Mouse (Mus musculus) ES-E14 (cell line): ENCODE results near the gene Daxx. TPM values are rescaled to one million over a fixed set of nuclear protein-coding genes. Genes with fewer than 3 reads are reported as not detected.
"Not testable (repeated sequence)": the region's sequence is repeated elsewhere in the genome, so short reads cannot be mapped to it uniquely, and the experiment has no call there.

Source experiments
- DNase-seq: peaks from one replicate; pipeline ENCODE4 v3.0.0-alpha.2; 2013; ENCODE audit warnings: low read depth, low spot score
- H3K27ac ChIP-seq: 2 replicates; pipeline ENCODE4 v1.5.1; 2012; ENCODE audit warnings: low read depth, mild to moderate bottlenecking, low read length, moderate library complexity, mixed read lengths; ENCODE audit not compliant: poor library complexity, insufficient read depth, severe bottlenecking
- H3K36me3 ChIP-seq: 2 replicates; pipeline ENCODE4 v1.6.1; 2012; ENCODE audit warnings: mild to moderate bottlenecking, low read length, moderate library complexity, mixed read lengths; ENCODE audit not compliant: control insufficient read depth, poor library complexity, insufficient read depth, severe bottlenecking
- H3K4me1 ChIP-seq, 2 experiments: fragments of 150-350 bp in 1 of 2; sonication (generic) in 1 of 2; 2 replicates each; pipeline ENCODE4 v1.6.1; 2012; ENCODE audit warnings: low read length in 2 of 2, mild to moderate bottlenecking in 1 of 2, mixed read lengths in 1 of 2; ENCODE audit not compliant: control insufficient read depth in 2 of 2, insufficient read depth in 2 of 2, poor library complexity in 1 of 2
- H3K4me3 ChIP-seq, 2 experiments: fragments of 150-350 bp in 1 of 2; sonication (generic) in 1 of 2; 2 replicates each; pipeline ENCODE4 v1.5.1; 2012; ENCODE audit warnings: low read length in 2 of 2, low read depth in 1 of 2, mild to moderate bottlenecking in 1 of 2, mixed read lengths in 1 of 2; ENCODE audit not compliant: insufficient read depth in 1 of 2, poor library complexity in 1 of 2, severe bottlenecking in 1 of 2
- H3K9ac ChIP-seq: 2 replicates; pipeline ENCODE4 v1.6.1; 2012; ENCODE audit warnings: low read depth, mild to moderate bottlenecking, low read length, mixed read lengths; ENCODE audit not compliant: poor library complexity, insufficient read depth, severe bottlenecking
- H3K9me3 ChIP-seq: fragments of 150-350 bp; sonication (generic); 2 replicates; pipeline ENCODE4 v1.6.1; 2012; ENCODE audit warnings: low read depth, mild to moderate bottlenecking, low read length; ENCODE audit not compliant: control insufficient read depth, insufficient read depth
- CHD2 ChIP-seq: IDR thresholded peaks from 2 replicates; pipeline ENCODE4 v1.6.1; 2014; ENCODE audit warnings: mild to moderate bottlenecking, low read depth, low read length, inconsistent platforms
- HCFC1 ChIP-seq: IDR thresholded peaks from 2 replicates; pipeline ENCODE4 v1.6.1; 2012; ENCODE audit warnings: low read length, inconsistent platforms, borderline replicate concordance; ENCODE audit not compliant: insufficient read depth
- MAFK ChIP-seq: IDR thresholded peaks from 2 replicates; pipeline ENCODE4 v1.6.1; 2014; ENCODE audit warnings: mild to moderate bottlenecking, low read depth, low read length, inconsistent platforms; ENCODE audit not compliant: insufficient read depth
- ZC3H11A ChIP-seq: IDR thresholded peaks from 2 replicates; pipeline ENCODE4 v1.6.1; 2012; ENCODE audit warnings: low read depth, mild to moderate bottlenecking, inconsistent platforms, low read length, borderline replicate concordance
- ZNF384 ChIP-seq: IDR thresholded peaks from 2 replicates; pipeline ENCODE4 v1.6.1; 2012; ENCODE audit warnings: low read depth, low read length, inconsistent platforms
- in situ Hi-C, 2 experiments: fragments of 600-800 bp; cut with MboI; formaldehyde crosslinking; loops; one replicate each; pipeline ENCODE4 v1.15.1; 2025; ENCODE audit warnings: low sequenced_read_pairs in 2 of 2, inconsistent platforms in 1 of 2; ENCODE audit not compliant: unreplicated experiment in 2 of 2
- total RNA-seq: library from RNA; depleted of rRNA; stranded (reverse); fragments of 300-350 nt; gene quantifications from 2 replicates; pipeline ENCODE4 v1.2.3, GENCODE M21; 2012

Daxx gene
- total RNA-seq, 1 experiment, result 73.7 TPM

DNA sequence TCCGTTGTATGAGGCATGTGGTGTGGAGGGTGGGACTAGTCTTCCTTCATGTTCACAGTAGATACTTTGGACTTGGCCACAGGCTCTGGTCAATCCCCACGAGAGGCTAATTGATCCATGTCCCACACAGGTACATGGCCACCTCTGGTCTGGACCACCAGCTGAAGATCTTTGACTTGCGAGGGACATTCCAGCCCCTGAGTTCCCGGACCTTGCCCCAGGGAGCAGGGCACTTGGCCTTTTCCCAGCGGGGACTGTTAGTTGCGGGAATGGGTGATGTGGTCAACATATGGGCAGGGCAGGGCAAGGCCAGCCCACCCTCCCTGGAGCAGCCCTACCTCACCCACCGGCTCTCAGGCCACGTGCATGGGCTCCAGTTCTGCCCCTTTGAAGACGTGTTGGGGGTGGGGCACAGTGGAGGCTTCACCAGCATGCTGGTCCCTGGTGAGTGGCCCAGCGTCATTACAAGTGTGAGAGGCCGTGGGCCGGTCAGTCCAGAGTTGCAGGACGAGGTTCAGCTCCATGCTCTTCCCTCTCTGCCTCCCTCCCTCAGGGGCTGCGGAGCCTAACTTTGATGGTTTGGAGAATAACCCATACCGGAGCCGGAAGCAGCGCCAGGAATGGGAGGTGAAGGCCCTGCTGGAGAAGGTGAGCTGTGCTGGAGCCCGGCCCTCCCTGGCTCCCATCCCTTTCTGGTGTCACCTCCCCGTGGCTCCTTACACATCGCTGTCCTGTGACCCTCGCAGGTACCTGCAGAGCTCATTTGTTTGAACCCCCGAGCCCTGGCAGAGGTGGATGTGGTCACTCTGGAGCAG, 39.1 kb downstream of the Daxx start:
- no peaks in the 10 kb centered on the region for H3K9me3 ChIP-seq
- no peak for DNase-seq
- H3K27ac ChIP-seq, result no peak overlapping the region
- H3K4me3 ChIP-seq, result no peak overlapping the region
- H3K9ac ChIP-seq, result no peak overlapping the region
- H3K4me1 ChIP-seq, result peaks cover 0 to 9% of the 10 kb centered on the region in 2 experiments; a peak in 1 of 4 replicates
- TF ChIP-seq HCFC1 (no peak), ZNF384 (no peak), MAFK (no peak), CHD2 (no peak), ZC3H11A (no peak)
- peaks cover 55% of the 10 kb centered on the region for H3K36me3 ChIP-seq
- in situ Hi-C loops, result no loop called here

DNA sequence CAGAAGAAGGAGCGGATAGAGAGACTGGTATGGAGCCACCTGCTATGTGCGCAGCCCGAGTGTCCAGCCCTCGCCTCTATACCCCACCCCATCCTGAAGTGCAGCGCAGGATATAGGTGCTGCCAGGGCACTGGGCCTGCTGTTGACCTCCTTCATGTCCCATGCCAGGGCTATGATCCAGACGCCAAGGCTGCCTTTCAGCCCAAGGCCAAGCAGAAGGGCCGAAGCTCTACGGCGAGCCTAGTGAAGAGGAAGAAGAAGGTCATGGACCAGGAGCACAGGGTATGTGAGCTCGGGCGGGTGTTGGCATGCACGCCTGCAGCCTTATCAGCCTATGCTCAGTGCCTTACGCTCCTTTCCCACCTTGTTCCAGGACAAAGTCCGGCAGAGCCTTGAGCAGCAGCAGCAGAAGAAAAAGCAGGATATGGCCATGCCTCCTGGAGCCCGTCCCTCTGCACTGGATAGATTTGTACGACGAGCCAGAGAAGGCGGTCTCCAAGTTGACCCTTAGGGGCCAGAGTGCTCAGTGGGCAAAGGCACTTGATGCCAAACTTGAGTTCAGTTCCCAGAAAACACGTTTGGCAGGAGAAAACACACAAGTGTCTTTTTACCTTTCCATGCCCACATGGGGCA, 39.8 kb downstream of the Daxx start:
- DNase-seq, result no peak
- in situ Hi-C loops, result no loop called here
- Histone ChIP-seq H3K9ac (no peak overlapping the region), H3K4me1 (peaks cover 0 to 9% of the 10 kb centered on the region in 2 experiments; a peak in 1 of 4 replicates), H3K9me3 (no peaks in the 10 kb centered on the region), H3K36me3 (peaks cover 56% of the 10 kb centered on the region), H3K27ac (no peak overlapping the region), H3K4me3 (no peak overlapping the region)
- TF ChIP-seq MAFK (no peak), ZNF384 (no peak)

DNA sequence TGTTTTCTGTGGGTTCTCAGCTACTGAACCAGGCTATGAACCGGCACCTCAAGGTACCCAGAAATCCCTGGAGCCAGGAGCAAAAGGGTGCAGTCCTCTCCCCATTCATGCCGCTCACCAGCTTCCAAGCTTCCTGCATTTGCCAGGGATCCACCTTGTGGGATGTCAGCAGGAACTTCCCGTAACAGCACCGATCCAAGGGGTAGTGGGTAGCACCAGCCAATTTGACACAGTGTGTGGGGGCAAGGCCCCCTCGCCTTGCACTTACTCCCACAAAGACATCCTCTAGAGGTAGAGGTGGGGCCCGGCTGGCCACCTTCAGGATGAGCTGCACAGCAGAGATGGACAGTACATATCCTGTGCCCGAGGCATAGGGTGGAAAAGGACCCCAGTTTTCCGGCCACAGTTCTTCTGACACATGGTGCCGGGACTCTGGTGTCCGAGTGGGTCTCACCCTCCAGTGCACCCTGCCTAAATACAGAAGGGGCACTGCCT, 41.0 kb downstream of the Daxx start:
- Histone ChIP-seq H3K36me3 (peaks cover 57% of the 10 kb centered on the region), H3K27ac (no peak overlapping the region), H3K9ac (peak overlapping the region; percentile 76; the same call in 1 of the 2 replicates), H3K9me3 (no peaks in the 10 kb centered on the region), H3K4me1 (peaks cover 0 to 10% of the 10 kb centered on the region in 2 experiments; a peak in 1 of 4 replicates), H3K4me3 (peak overlapping the region in 1 of 2 experiments; percentile 63; a peak in 1 of 4 replicates)
- TF ChIP-seq ZC3H11A (no peak), HCFC1 (no peak), CHD2 (no peak)
- DNase-seq, result no peak
- in situ Hi-C loops, result no loop called here

DNA sequence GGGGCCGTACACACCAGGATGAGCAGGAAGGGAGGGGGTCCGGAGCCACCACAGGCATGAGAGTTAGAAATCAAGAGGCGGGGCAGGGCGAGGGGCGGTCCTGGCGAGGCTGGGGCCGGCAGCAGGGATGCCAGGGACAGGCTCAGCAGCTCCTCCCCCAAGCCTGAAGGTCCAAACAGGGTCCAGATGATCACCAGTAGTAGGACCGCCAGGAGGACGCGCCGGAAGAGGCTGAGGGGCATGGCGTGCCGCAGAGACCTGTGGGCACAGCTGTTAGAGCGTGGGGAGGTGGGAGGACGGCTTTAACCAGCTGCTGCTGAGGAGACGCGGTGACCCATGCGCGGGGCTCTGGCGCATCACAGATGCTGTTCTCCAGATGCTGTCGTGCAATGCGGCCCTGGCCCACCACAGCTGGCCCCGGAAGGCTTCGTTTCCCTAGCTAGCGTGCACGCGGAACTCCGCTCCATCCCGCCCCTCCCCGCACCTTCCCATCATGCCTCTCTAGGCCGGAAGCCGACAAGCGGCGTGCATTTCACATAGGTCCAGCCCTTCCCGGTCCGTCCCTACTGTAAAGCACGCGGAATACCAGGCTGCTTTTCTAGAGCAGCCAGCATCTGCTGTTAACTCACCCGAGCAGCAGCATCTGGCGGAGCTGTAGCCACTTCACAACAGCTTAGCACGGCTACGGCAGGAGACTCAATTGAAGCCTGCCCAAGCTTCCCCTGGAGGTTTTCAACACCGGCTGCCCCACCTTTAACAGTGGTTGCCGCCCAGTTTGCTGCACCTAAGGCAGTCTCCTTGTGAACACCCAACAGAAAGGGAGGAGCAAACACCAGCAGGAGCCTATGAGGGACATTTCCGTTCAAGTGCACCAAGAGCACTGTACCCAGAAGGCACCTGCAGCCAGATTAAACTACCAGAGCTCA, 42.1 kb downstream of the Daxx start, which contains the start of gene B3galt4:
Gene B3galt4 (minus strand): TSS at position 468 of the 926 bp plus-strand sequence.
- in situ Hi-C loops, result no loop called here
- peak; percentile 77 for DNase-seq
- Histone ChIP-seq H3K4me1 (peaks cover 0 to 10% of the 10 kb centered on the region in 2 experiments; a peak in 1 of 4 replicates), H3K36me3 (peaks cover 55% of the 10 kb centered on the region), H3K4me3 (peak within 1 kb of the TSS; percentile 35 to 96), H3K9ac (peak within 1 kb of the TSS; percentile 76), H3K27ac (peak within 1 kb of the TSS; percentile 74), H3K9me3 (no peaks in the 10 kb centered on the region)
- TF ChIP-seq HCFC1, result peak; percentile 56; the same call in 1 of the 2 replicates
- no peak for TF ChIP-seq ZNF384
- TF ChIP-seq CHD2, result peak; percentile 16; the same call in 1 of the 2 replicates
- TF ChIP-seq ZC3H11A, result no peak

DNA sequence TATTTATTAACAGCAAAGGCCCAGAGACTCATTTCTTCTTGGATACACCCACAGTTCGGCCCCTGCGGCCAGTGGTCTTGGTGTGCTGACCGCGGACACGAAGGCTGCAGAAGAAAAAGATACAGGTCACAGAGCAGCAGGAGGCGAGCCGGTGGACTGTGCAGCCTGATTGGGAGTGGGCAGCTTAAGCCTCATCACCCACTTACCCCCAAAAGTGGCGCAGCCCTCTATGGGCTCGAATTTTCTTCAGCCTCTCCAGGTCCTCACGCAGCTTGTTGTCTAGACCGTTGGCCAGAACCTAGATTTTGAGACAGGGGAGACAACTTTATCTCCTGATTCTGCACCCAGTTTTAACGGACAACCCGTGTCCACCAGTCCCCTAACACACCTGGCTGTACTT, 42.8 kb downstream of the Daxx start:
- Histone ChIP-seq H3K4me1 (peaks cover 0 to 10% of the 10 kb centered on the region in 2 experiments; a peak in 1 of 4 replicates), H3K36me3 (peaks cover 50% of the 10 kb centered on the region), H3K4me3 (peak overlapping the region; percentile 35 to 96), H3K27ac (peak overlapping the region; percentile 25; the same call in 1 of the 2 replicates), H3K9ac (peak overlapping the region; percentile 38; the same call in 1 of the 2 replicates)
- DNase-seq, H3K9me3 ChIP-seq, in situ Hi-C loops: not testable (repeated sequence)
